Mouse (Mus musculus) ovary, postnatal 10 days (tissue): Measurements from ENCODE around the gene Akr1b10.
"Not testable (repeated sequence)": the region's sequence is repeated elsewhere in the genome, so short reads cannot be mapped to it uniquely, and the experiment has no call there.

Source experiments
- DNase-seq: peaks from one replicate; pipeline ENCODE4 v3.0.0; 2022; ENCODE audit warnings: low spot score

The Akr1b10 gene

DNA sequence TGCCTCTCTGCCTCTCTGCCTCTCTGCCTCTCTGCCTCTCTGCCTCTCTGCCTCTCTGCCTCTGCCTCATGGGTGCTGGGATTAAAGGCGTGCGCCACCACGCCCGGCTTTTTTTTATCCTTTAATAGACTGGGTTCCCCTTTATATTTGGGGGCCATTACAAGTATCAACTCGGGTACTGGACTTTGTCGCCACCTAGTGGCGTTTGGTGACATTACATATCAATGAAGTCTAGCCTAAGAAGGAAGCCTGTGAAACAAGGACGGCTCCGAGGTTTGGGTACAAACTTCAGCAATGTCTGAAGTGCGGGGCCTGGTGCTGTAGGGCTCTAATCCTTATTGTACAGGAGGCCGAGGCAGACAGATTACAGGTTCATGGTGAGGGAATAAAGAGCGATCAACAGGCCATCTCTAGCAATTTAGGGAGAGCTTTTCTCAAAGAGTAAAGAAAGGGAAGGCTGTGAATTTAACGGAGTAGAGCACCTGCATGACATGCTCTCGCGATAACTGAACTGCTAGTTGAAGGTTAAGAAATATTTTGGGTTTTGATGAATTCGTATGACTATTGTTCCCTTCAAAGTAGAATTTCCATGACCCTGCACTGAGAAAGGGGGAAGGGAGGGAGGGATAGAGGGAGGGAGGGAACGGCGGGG lies 12.2 kb upstream of the Akr1b10 start:
- DNase-seq = peak; percentile 69

GRCm38 (mm10) chr6:34373841-34374240 lies 10.2 kb upstream of the Akr1b10 start:
- no peak for DNase-seq

DNA sequence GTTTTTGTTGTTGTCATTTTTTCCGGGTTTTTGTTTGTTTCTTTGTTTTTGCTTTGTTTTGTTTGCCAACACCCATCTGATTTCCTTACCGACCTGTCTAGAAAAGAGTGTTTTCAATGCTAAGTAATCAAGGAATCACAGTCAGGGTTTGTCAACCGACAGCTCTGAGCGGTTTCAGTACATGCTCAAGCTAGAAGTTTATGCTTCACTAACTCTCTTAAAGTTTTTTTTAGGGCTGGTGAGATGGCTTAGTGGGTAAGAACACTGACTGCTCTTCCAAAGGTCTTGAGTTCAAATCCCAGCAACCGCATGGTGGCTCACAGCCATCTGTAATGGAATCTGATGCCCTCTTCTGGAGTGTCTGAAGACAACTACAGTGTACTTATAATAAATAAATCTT lies 8.1 kb upstream of the Akr1b10 start:
- DNase-seq = not testable (repeated sequence)

DNA sequence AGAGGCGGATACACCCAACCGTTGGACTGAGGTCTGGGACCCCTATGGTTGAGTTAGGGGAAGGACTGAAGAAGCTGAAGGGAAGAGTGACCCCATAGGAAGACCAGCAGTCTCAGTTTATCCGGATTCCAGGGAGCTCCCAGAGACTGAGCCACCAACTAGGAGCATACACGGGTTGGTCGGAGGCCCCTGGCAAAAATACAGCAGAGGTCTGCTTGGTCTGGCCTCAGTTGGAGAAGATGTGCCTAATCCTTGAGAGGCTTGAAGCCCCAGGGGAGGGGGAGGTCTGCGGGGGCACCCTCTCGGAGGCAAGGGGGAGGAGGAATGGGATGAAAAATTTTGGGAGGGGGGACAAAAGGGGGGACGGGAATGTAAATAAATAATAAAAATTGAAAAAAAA lies 617 bp upstream of the Akr1b10 start:
- no peak for DNase-seq

- DNase-seq = no peak
These were observed 818 bp downstream of the Akr1b10 start for GRCm38 (mm10) chr6:34384701-34385370.

- no peak for DNase-seq
These were observed 4.6 kb downstream of the Akr1b10 start for GRCm38 (mm10) chr6:34388420-34389156.

DNA sequence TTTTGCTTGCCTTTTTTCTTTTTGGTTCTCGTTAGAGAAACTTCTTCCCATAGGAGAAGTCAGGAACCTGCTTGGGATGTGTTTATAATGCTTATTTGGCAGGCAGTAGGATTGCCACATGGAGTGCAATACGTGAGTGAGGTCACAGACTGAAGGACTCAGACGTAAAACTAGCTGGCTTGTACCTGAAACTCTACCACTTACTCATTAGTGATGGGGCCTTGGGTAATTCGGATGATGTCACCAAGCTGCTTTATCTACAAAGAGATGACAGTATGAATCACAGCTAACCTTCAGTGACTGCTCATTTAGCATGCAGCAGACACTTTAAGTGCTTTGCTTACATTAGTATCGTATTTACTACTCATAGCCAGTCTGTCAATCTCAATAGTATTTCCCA lies 11.9 kb downstream of the Akr1b10 start:
- DNase-seq = no peak

DNA sequence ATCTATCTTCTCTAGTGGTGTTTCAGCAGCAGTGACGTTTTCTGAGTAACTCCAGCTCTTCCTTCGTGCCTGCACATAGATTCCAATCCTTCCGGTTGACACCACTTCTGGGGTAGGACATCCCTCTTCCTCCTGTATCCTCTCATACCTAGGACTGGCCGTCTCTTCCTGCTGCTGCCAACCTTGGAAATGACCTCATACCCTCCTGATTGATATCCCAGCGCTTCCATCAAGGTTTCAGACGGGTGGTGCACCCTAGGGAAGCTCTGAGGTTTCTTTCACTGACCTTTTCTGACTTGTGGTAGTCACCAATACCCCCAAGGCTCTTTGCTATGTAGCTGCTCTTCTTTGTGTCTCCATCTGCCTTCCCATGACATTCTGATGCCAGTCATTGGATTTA lies 14.4 kb downstream of the Akr1b10 start:
- no peak for DNase-seq

GRCm38 (mm10) chr6:34399606-34400220 lies 15.7 kb downstream of the Akr1b10 start:
- no peak for DNase-seq

GRCm38 (mm10) chr6:34400696-34401095 lies 16.7 kb downstream of the Akr1b10 start:
- DNase-seq = no peak

DNA sequence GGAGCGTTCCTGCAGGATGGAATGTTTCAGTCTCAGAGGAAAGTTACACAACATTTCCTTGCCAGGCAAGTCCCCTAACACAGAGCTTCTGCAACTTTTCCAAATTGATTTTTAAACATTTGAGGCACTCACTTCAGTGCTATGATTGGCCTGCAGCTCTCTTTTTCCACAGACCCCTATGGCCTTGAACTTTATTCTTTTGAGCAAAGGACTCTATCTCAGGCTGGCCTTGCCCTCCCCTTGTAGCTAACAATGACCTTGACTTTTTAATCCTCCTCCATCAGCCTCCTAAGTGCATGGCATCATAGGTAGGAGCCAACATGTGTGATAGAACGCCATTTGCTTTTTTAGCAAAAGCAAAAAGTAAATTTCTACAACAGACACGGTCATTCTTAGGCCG lies 22.7 kb downstream of the Akr1b10 start:
- no peak for DNase-seq

- DNase-seq = no peak
These were observed 23.4 kb downstream of the Akr1b10 start for GRCm38 (mm10) chr6:34407403-34407802.

DNA sequence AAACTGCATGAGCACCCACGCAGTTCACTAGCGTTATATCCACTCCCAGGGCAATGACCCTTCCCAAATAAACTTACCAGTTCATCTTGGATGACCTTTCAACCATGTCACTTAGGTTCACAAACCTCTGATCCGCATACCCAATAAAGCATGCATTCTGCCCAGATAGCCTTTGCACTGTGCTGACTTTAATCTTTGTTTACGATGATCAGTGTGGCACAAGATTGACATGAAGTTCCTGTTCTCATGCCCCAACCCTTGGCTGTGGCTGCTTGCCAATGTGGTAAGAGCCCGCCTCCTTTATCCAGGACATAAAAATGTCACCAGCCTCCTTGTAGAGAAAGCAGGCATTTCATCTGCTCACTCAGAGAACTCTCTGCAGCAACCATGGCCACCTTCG lies 28.0 kb downstream of the Akr1b10 start, which contains the start of gene Akr1b7:
Gene Akr1b7 (plus strand): TSS at position 312 of the 400 bp plus-strand sequence.
- no peak for DNase-seq

DNA sequence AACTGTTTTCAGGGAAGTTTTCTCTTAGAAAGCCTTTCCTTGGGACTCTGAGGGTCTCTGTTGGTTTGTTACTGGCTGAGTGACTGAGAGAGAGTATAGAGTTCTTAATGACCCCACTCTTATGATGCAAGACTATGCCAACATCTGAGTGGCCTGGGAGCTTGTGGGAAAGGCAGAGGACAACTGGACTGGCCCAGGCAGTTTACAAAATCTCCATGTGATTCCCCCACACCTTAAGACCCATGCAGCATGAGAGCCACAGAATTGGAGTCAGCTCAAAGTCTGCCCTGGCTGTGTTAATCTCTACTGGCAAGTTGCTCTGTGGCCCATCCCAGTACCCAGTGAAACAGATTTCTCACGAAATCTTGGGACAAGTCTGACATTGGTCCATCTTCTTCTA lies 28.7 kb downstream of the Akr1b10 start:
- DNase-seq = no peak

- DNase-seq = not testable (repeated sequence)
These were observed 29.4 kb downstream of the Akr1b10 start for GRCm38 (mm10) chr6:34413386-34413785.

GRCm38 (mm10) chr6:34416521-34416920 lies 32.5 kb downstream of the Akr1b10 start:
- no peak for DNase-seq

DNA sequence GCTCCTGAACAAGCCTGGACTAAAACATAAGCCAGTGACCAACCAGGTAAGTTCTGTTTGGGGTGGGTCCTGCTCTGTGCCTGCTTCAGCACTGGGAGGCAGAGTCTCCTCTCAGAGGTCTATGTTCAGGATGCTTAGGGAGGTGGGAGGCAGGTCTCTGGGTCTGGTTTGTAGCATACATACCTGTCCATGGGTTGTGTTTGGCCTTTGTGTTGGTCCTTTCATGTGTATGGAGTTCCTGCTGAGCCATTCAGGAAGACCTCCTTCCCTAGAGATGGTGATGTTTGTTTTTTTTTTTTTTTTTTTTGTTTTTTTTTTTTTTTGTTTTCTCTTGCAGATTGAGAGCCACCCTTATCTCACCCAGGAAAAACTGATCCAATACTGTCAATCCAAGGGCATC lies 35.1 kb downstream of the Akr1b10 start:
- DNase-seq = no peak

- DNase-seq = no peak
These were observed 55.0 kb downstream of the Akr1b10 start for GRCm38 (mm10) chr6:34439006-34439405.

DNA sequence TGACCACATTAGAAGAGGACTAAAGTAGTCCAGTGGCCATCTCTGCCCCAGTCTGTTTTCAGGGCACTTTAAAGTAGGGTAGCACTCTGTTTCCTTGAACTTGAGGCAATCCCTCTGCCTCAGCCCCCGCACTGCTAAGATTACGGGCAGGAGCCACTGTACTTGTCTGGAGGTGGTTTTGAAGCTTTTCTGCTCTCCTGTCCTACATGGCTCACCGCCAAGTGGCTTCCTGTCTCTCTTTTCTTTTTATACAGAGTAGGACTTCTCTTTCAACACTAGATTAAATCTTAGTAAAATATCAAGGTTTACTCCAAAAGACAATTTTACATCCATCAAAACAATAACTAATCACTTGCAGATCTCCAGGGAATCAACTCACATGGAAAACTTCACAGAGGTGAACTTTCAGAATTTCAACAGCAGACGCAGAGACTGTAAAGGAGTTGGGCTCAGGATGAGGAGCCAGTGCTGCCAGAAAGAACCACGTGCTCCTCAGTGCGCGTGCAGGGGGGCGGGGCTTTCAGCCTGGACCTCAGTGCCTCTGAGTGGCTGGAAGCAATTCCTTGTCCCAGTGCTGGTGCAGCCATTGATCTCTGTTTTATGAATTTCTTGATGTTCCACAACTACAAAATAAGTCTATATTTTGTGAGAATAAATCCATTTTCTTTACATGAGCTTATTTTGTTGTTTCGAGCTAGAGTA lies 57.7 kb downstream of the Akr1b10 start:
- no peak for DNase-seq

- DNase-seq = no peak
These were observed 59.8 kb downstream of the Akr1b10 start for GRCm38 (mm10) chr6:34443791-34444190.
